Mouse (Mus musculus): ENCODE measurements around the gene Rnf220. TPM values are rescaled to one million over a fixed set of nuclear protein-coding genes. Genes with fewer than 3 reads are reported as not detected.
A peak's percentile ranks its signal among the peaks of the same experiment; 100 is the strongest.

Rnf220 gene
- polyA plus RNA-seq, 1 experiment from 2014 or later: 109 TPM

GRCm38 (mm10) chr4:117326915-117327314 lies 169.9 kb downstream of the Rnf220 start:
- H3K27ac ChIP-seq (ENCODE audit: low read depth, low read length): no peak overlapping the region
- no peak overlapping the region for H3K9ac ChIP-seq (ENCODE audit: low read depth, low read length)
- H3K4me3 ChIP-seq (ENCODE audit: low read length): no peak overlapping the region
- ATAC-seq: no peak
- H3K4me2 ChIP-seq (ENCODE audit: low read length): no peak overlapping the region
- no peaks in the 10 kb centered on the region for H3K9me3 ChIP-seq (ENCODE audit: control insufficient read depth, low read length)
- H3K27me3 ChIP-seq (replicated peaks; ENCODE audit: control insufficient read depth, insufficient read depth, low read length): peaks cover 2% of the 10 kb centered on the region; the same call in 1 of the 2 replicates
- WGBS: 80% methylated on average over 3 of the region's 3 CpGs
- 0 out of 2 replicates have a peak, but pooled peaks cover under 1% of the 10 kb centered on the region for H3K4me1 ChIP-seq (ENCODE audit: control insufficient read depth, insufficient read depth, low read depth, low read length)
- H3K36me3 ChIP-seq (ENCODE audit: control insufficient read depth, insufficient read depth, low read length): no peaks in the 10 kb centered on the region

- 0 out of 2 replicates have a peak, but pooled peaks cover 2% of the 10 kb centered on the region for H3K4me1 ChIP-seq (ENCODE audit: control insufficient read depth, insufficient read depth, low read depth, low read length)
- H3K27ac ChIP-seq (ENCODE audit: low read depth, low read length): no peak overlapping the region
- H3K9me3 ChIP-seq (ENCODE audit: control insufficient read depth, low read length): no peaks in the 10 kb centered on the region
- H3K27me3 ChIP-seq (replicated peaks; ENCODE audit: control insufficient read depth, insufficient read depth, low read length): peaks cover 8% of the 10 kb centered on the region
- WGBS: 61% methylated on average over 2 of the region's 2 CpGs
- H3K9ac ChIP-seq (ENCODE audit: low read depth, low read length): no peak overlapping the region
- H3K36me3 ChIP-seq (ENCODE audit: control insufficient read depth, insufficient read depth, low read length): no peaks in the 10 kb centered on the region
- no peak overlapping the region for H3K4me2 ChIP-seq (ENCODE audit: low read length)
- no peak overlapping the region for H3K4me3 ChIP-seq (ENCODE audit: low read length)
- ATAC-seq: no peak
Measured at GRCm38 (mm10) chr4:117325076-117325475, 171.8 kb downstream of the Rnf220 start.

- no peak overlapping the region for H3K27ac ChIP-seq (ENCODE audit: low read depth, low read length)
- peaks cover 8% of the 10 kb centered on the region for H3K27me3 ChIP-seq (replicated peaks; ENCODE audit: control insufficient read depth, insufficient read depth, low read length)
- no peak overlapping the region for H3K4me3 ChIP-seq (ENCODE audit: low read length)
- no peaks in the 10 kb centered on the region for H3K9me3 ChIP-seq (ENCODE audit: control insufficient read depth, low read length)
- peak; percentile 53 for ATAC-seq
- H3K36me3 ChIP-seq (ENCODE audit: control insufficient read depth, insufficient read depth, low read length): no peaks in the 10 kb centered on the region
- H3K9ac ChIP-seq (ENCODE audit: low read depth, low read length): no peak overlapping the region
- no peak overlapping the region for H3K4me2 ChIP-seq (ENCODE audit: low read length)
- 18% methylated on average over 14 of the region's 14 CpGs for WGBS
- 0 out of 2 replicates have a peak, but pooled peaks cover 2% of the 10 kb centered on the region for H3K4me1 ChIP-seq (ENCODE audit: control insufficient read depth, insufficient read depth, low read depth, low read length)
Measured at GRCm38 (mm10) chr4:117323515-117324344, 173.1 kb downstream of the Rnf220 start.

GRCm38 (mm10) chr4:117321011-117321410 lies 175.8 kb downstream of the Rnf220 start:
- Histone ChIP-seq H3K4me3 (ENCODE audit: low read length) (no peak overlapping the region), H3K9ac (ENCODE audit: low read depth, low read length) (no peak overlapping the region), H3K4me2 (ENCODE audit: low read length) (no peak overlapping the region), H3K4me1 (ENCODE audit: control insufficient read depth, insufficient read depth, low read depth, low read length) (peaks cover 17% of the 10 kb centered on the region), H3K27me3 (replicated peaks; ENCODE audit: control insufficient read depth, insufficient read depth, low read length) (peaks cover 6% of the 10 kb centered on the region), H3K36me3 (ENCODE audit: control insufficient read depth, insufficient read depth, low read length) (no peaks in the 10 kb centered on the region), H3K27ac (ENCODE audit: low read depth, low read length) (no peak overlapping the region), H3K9me3 (ENCODE audit: control insufficient read depth, low read length) (no peaks in the 10 kb centered on the region)
- 89% methylated on average over 5 of the region's 5 CpGs for WGBS
- no peak for ATAC-seq

- no peak overlapping the region for H3K4me2 ChIP-seq (ENCODE audit: low read length)
Measured at GRCm38 (mm10) chr4:117318508-117318907, 178.3 kb downstream of the Rnf220 start.

GRCm38 (mm10) chr4:117317701-117318190 lies 179.1 kb downstream of the Rnf220 start:
- Histone ChIP-seq H3K4me3 (ENCODE audit: low read length) (peak overlapping the region; percentile 11), H3K4me1 (ENCODE audit: control insufficient read depth, insufficient read depth, low read depth, low read length) (peaks cover 18% of the 10 kb centered on the region), H3K9ac (ENCODE audit: low read depth, low read length) (peak overlapping the region; percentile 50), H3K27me3 (replicated peaks; ENCODE audit: control insufficient read depth, insufficient read depth, low read length) (peaks cover 9% of the 10 kb centered on the region), H3K36me3 (ENCODE audit: control insufficient read depth, insufficient read depth, low read length) (no peaks in the 10 kb centered on the region), H3K4me2 (ENCODE audit: low read length) (peak overlapping the region; percentile 52), H3K9me3 (ENCODE audit: control insufficient read depth, low read length) (no peaks in the 10 kb centered on the region), H3K27ac (ENCODE audit: low read depth, low read length) (no peak overlapping the region; the same call in 1 of the 2 replicates)
- ATAC-seq: peak; percentile 48; the same call in 1 of the 2 replicates
- WGBS: 8% methylated on average over 18 of the region's 18 CpGs

More at GRCm38 (mm10) chr4:117318508-117318907, 178.3 kb downstream of the Rnf220 start:
- Histone ChIP-seq H3K36me3 (ENCODE audit: control insufficient read depth, insufficient read depth, low read length) (no peaks in the 10 kb centered on the region), H3K4me3 (ENCODE audit: low read length) (no peak overlapping the region), H3K27me3 (replicated peaks; ENCODE audit: control insufficient read depth, insufficient read depth, low read length) (peaks cover 6% of the 10 kb centered on the region), H3K9me3 (ENCODE audit: control insufficient read depth, low read length) (no peaks in the 10 kb centered on the region), H3K9ac (ENCODE audit: low read depth, low read length) (no peak overlapping the region), H3K4me1 (ENCODE audit: control insufficient read depth, insufficient read depth, low read depth, low read length) (peaks cover 17% of the 10 kb centered on the region), H3K27ac (ENCODE audit: low read depth, low read length) (no peak overlapping the region)
- WGBS: 90% methylated on average over 9 of the region's 9 CpGs
- no peak for ATAC-seq

GRCm38 (mm10) chr4:117316800-117317199 lies 180.1 kb downstream of the Rnf220 start:
- Histone ChIP-seq H3K4me3 (ENCODE audit: low read length) (no peak overlapping the region), H3K27ac (ENCODE audit: low read depth, low read length) (no peak overlapping the region; the same call in 1 of the 2 replicates), H3K9me3 (ENCODE audit: control insufficient read depth, low read length) (no peaks in the 10 kb centered on the region), H3K36me3 (ENCODE audit: control insufficient read depth, insufficient read depth, low read length) (no peaks in the 10 kb centered on the region), H3K4me2 (ENCODE audit: low read length) (no peak overlapping the region), H3K4me1 (ENCODE audit: control insufficient read depth, insufficient read depth, low read depth, low read length) (peaks cover 22% of the 10 kb centered on the region), H3K27me3 (replicated peaks; ENCODE audit: control insufficient read depth, insufficient read depth, low read length) (peaks cover 9% of the 10 kb centered on the region), H3K9ac (ENCODE audit: low read depth, low read length) (peak overlapping the region; percentile 50; the same call in 1 of the 2 replicates)
- 45% methylated on average over 6 of the region's 6 CpGs for WGBS
- ATAC-seq: peak; percentile 48

- no peaks in the 10 kb centered on the region for H3K36me3 ChIP-seq (ENCODE audit: control insufficient read depth, insufficient read depth, low read length)
- H3K27me3 ChIP-seq (replicated peaks; ENCODE audit: control insufficient read depth, insufficient read depth, low read length): peaks cover 3% of the 10 kb centered on the region; the same call in 1 of the 2 replicates
- no peak for ATAC-seq
- no peak overlapping the region for H3K9ac ChIP-seq (ENCODE audit: low read depth, low read length)
- no peaks in the 10 kb centered on the region for H3K9me3 ChIP-seq (ENCODE audit: control insufficient read depth, low read length)
- no peak overlapping the region for H3K4me2 ChIP-seq (ENCODE audit: low read length)
- H3K4me1 ChIP-seq (ENCODE audit: control insufficient read depth, insufficient read depth, low read depth, low read length): peaks cover 22% of the 10 kb centered on the region
- no peak overlapping the region for H3K4me3 ChIP-seq (ENCODE audit: low read length)
- 49% methylated on average over 16 of the region's 16 CpGs for WGBS
- H3K27ac ChIP-seq (ENCODE audit: low read depth, low read length): no peak overlapping the region
Measured at GRCm38 (mm10) chr4:117314849-117315500, 181.9 kb downstream of the Rnf220 start.

GRCm38 (mm10) chr4:117313085-117313424 lies 183.8 kb downstream of the Rnf220 start:
- Histone ChIP-seq H3K36me3 (ENCODE audit: control insufficient read depth, insufficient read depth, low read length) (no peaks in the 10 kb centered on the region), H3K4me1 (ENCODE audit: control insufficient read depth, insufficient read depth, low read depth, low read length) (peaks cover 21% of the 10 kb centered on the region), H3K9ac (ENCODE audit: low read depth, low read length) (no peak overlapping the region), H3K9me3 (ENCODE audit: control insufficient read depth, low read length) (no peaks in the 10 kb centered on the region), H3K27ac (ENCODE audit: low read depth, low read length) (no peak overlapping the region), H3K4me3 (ENCODE audit: low read length) (no peak overlapping the region), H3K4me2 (ENCODE audit: low read length) (no peak overlapping the region), H3K27me3 (replicated peaks; ENCODE audit: control insufficient read depth, insufficient read depth, low read length) (peaks cover 3% of the 10 kb centered on the region; the same call in 1 of the 2 replicates)
- 8% methylated on average over 4 of the region's 4 CpGs for WGBS
- ATAC-seq: no peak

Data from hindbrain, embryonic 16.5 days (tissue).